Mouse (Mus musculus) left cerebral cortex, adult 11 months (tissue): ENCODE results near the gene Pcnx.

Source experiments
- DNase-seq: peaks from one replicate; pipeline ENCODE4 v3.0.0; 2022; ENCODE audit warnings: low spot score

The Pcnx gene

DNA sequence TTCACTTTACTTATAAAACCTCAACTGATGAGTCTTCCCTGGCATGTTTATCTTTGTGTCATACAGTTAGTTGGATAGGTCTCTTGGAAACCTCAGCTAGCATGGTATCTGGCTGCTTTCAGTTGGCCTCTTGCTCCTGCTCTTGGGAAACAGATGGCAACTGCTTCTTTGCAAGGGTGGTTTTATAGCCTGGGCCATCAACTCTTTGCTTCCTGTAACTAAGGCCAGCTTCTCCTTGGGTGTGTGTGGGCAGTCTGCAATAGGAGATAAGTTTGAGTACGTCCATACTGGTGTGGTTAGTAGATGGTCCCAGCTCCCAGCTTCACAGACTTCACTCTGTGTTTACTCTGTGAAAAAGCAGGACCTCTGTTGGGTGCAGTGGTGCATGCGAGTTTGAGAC, 46.0 kb downstream of the Pcnx start:
- no peak for DNase-seq

DNA sequence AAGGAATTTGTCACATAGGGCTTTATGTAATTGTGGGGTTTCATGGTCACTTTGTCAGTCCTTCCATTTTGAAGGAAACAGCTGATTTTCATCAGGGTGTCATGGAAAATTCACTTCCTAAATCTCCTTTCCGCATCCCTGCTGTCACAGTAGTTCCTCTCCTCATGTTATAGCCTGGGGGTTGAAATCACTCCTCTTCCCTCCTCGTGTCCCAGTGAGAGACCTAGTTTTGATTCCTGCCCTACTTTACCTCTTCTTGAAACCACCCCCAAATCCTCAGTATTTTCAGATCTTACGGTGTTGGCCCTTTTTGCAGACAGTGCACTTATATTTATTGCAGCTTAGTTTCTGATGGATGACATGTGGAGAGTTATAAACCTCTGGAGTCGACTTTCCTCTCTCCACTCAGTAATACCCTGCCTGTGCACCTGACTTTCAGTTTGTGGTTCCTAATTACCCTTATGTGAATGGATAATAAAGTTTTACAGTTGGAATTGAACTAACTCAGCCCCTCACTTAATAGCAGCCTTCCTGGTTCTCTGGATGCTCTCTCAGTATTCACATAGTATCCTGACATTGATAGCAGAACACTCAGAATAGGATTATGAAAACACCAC, 48.0 kb downstream of the Pcnx start:
- no peak for DNase-seq

DNA sequence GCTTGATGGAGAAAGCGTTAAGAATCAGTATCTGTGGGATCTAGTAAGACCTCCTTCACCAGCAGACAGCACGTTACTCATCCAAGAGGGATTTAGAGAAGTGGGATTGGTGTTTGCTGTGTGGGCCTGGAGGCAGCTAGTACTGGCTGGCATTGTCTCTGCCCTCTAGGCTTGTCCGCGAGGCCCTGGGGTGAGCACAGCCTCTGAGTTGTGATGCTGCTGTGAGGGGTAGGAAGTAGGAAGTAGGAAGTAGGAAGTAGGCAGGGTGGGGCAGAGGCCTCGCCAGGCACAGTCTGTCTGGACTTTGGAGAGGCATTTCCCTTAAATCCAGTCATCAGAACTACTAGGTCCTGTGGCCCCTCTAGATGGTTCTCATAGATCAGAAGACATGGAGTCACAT, 50.6 kb downstream of the Pcnx start:
- no peak for DNase-seq

DNA sequence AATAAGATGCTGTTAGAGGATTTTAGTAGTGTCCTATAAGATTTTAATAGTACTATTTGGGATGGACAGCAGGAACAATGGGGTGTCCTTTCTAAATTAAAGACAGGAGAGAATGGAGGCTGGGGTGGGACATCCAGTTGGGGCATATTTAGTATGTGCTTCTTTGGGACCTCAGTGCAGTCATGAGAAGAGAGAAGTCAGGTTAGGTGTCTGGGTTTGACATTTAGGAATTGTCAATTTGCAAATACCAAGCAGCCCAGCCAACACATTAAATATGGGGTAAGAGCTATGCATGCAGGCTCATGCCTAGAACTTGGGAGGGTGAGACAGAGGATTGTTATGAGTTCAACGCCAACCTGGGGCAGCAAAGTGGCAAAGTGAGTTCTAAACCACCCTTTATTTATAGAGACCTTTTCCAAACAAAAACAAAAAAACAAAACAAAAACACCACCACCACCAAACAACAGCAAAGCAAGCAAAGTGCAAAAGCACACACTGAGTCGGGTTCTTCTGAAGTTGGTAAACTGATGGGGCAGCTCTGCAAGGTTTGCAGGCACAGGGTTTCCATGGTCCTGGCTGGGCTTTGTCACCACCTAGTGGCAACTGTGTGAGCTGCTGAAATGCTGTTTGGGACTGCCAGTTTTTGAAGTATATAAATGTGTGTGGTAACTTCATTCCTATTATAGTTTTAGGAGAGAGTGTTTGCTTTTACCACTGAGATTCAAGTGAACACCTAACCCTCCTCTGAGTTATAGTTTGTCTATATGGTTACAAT, 55.5 kb downstream of the Pcnx start:
- DNase-seq, result peak; percentile 58

DNA sequence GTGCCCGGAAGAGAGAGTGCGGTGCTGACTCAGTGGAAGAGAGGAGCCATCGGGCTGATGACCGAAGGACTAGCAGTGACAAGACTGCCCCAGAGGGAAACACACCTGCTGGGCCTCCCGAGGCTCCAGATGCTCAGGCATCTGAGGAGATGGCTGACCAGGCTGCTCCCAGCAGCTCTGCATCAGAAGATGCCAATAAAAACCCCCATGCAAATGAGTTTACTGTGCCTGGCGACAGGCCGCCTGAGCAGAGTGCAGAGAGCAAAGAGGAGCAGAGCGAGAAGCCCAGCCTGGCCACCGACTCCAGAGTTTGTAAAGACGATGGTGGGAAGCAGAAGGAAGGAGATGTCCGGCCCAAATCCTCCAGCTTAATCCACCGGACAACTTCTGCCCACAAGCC, 58.5 kb downstream of the Pcnx start:
- DNase-seq, result no peak

DNA sequence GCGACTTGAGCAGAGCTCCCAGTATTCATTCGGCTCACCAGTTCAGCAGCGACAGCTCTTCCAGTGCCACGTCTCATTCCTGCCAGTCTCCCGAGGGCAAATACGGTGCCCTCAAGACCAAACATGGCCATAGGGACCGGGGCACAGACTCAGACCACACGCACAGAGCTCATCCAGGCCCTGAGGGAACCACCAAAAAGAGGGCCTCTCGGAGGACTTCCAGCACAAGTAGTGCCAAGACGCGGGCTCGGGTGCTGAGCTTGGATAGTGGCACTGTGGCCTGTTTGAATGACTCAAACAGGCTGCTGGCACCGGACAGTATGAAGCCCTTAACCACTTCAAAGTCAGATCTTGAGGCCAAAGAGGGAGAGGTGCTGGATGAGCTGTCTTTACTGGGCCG, 59.1 kb downstream of the Pcnx start:
- no peak for DNase-seq

DNA sequence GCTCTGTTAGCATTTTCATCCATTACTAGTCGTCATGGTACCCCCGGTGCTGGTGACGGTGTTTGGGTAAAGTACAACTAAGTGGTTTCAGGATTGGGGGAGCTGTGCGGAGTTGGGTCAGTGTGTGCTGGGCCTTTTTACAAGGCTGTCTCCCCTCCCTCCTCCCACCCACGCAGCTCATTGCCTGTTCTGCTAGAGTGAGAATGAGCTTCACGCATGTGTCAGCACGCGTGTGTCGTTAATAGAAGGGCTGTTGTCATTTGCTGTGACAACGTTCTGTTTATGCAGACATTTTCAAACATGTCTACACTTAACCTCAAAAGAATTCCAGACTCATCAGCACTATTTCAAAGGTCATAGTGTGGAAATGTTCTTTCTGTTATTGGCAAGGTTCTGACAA, 60.2 kb downstream of the Pcnx start:
- no peak for DNase-seq

DNA sequence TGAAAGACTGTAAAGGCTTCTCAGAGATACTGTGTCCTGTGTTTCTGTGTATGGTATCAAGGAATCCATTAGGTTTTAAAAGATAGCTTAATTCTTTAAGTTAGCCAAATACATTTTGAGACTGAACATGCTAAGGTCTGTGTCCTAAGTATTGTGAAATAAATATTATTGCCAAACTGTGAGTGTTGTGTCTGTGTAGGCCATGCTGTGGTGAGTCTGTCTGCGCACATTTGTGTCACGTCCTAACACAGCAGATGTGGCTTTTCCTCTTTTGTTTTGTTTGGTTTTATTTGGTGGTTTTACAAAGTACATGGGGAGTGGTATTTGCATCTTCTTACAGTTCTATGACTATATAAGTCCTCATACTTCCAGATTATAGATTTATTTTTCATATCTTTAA, 60.8 kb downstream of the Pcnx start:
- no peak for DNase-seq

DNA sequence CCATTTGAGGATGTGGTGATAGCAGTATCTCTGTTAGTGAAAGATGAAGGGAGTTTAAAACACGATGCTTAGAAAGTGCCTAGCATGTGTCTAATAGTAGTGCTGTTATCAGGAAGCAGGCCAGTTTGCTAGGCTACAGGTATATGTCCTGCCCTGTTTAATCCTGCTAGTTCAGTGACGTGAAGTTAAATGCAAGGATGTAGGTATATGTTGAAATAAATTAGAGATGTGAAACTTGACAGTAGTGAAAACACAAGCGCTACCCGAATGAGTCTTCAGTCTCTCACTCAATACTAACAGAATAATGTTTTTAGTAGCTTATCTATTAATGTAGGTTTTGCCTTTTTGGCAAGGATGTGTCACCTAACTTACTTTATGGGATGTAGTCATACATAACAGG, 62.0 kb downstream of the Pcnx start:
- no peak for DNase-seq

DNA sequence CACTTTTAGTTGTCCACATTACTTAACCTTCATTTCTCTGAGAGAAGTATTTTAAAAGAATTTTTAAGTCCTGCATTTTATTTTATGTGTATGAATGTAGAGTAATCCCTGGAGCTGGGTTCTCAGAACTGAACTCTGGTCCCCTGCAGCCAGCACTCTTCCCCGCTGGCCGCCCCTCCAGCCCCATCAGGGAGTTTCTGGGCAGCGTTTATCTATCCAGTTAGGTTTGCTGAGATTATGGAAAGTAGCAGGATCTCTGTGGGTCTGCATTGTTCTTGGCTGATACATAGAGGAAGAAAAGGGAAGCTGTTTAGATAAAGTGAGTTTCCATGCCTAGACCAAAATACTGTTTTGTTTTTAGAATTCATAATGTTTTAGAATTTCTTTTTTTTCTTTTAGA, 63.0 kb downstream of the Pcnx start:
- DNase-seq, result no peak

DNA sequence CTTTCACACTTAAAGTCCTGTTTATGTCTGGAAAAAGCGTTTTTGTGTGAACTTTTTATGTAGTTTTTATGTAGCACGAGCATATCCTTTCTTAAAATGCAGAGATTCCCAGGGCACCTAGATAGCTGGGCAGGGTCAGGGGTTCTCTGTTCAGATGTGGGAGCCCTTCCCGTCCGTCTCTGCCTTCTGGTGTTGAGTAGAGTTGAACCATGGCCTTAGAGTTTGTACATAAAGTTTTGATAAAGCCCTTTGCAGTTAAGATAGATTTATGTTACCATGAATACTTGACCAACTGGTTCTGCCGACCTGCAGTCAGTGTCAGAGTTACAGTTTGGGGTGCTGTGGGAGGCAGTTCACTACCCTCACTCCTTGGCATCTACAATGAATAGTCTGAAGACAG, 67.3 kb downstream of the Pcnx start:
- no peak for DNase-seq

DNA sequence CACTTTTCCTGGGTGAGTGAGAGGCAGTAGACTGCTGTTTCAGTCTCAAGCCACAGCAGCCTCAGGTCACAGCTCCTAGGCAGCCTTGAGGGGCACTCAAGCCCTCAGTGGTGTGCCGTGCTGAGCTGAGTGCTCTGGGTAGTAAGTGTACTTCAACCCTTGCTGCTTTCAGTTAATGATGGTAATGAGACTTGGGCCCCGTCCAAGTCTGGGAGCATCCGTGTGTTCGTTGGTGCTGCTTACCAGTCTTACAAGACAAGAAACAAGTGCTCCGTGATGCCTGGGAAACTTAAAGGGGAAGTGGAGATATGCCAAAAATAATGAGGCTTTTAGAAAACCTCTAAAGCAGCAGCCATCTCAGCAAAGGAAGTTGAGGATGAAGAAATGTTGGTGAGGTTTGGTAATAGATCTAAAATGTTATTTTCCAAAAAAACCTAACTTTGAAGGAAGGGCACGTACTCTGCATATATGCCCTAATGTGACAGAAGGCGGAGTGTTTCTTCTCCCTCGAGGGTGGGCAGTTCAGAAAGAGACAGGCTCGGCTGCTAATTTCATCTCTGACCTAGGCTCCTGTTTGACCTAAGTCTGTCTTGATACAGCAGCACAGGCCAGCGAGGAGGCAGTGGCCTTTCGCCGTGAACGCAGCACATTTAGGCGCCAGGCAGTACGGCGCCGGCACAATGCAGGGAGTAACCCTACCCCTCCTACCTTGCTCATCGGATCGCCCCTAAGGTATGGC, 68.0 kb downstream of the Pcnx start:
- no peak for DNase-seq

DNA sequence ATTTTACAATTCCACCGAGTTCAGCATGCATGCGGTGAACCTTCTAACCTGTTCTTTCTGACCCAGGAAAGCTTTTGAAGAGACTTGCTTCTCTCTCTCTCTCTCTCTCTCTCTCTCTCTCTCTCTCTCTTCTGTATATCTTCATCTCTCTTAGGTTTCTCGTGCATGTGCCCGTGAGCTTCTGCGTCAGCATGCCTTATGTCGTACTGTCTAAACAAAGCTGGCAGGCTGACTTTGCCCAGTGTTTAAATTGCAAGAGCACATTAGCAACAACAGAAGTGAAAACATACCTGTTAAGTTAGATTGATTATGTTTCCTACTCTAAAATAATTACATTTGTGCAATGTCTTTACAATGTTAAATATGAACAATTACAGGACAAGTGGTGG, 68.6 kb downstream of the Pcnx start:
- DNase-seq, result no peak

DNA sequence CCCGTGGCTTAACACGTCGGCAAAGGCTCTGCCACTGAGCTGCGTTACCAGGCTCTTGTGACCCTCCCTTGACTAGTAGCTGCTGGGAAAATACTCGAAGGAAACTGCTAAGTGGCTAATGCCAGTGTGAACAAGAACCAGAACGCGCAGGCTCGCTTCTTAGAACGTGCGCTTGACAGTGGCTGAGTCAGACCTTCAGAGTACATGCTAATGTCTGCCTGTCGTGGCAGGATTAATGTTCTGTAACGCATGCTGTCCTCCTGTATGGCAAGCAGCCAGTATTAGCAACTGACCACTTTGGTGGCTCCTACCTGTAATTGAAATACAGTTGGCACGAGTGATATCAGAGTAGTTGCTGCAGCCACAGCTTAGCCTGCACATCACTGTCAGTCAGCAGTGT, 72.2 kb downstream of the Pcnx start:
- no peak for DNase-seq

DNA sequence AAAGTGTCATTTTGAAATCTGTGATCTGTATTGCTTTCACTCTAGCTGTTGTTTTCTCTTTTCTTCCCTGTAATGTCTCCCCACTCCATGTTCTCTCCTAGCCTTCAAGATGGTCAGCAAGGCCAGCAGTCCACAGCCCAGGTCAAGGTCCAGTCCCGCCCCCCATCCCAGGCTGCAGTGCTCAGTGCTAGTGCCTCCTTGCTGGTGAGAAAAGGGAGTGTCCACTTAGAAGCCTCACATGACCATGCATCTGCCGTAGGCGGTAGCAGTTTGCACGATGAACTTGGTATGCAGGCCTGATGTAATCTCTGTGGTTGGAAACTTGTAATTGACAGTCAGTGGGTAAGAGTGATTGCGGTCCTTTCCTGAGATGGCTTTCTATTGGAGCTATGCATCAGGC, 73.6 kb downstream of the Pcnx start:
- no peak for DNase-seq

DNA sequence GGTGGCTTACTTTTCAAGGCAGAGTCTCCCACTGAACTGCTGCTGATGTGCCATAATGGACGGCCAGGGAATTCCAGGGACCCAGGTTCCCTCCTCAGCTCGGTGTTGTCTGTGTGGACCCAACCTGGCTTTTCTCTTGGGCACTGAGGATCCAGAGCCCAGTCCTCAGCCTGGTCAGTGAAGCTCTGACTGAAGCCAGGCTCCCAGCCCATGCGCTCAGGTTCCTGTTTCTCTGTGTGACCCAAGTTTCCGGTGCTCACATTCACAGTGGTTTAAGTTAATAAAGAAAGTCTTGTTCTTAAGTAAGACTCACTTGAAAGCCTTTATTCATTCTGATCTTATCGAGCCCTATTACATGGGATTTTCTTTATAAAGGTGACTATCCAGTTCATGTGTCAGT, 74.7 kb downstream of the Pcnx start:
- no peak for DNase-seq

DNA sequence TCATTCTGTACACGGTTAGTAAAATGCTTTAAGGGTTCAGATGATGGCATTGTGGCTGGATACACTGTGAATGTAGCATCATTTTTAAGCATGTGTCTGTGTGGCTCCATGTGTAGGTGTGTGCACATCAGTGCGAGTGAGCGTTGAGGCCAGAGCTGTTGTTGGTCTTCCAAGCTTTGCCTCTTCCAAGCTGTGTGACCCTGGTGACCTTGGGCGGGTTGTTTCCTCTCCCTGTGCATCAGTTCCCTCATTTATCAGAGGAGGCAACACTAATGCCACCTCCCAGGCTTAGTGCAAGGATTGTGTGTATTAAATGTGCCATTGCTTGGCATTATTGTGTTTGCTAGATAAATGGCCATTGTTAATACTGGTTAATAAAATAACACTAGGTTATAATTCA, 76.2 kb downstream of the Pcnx start:
- no peak for DNase-seq

DNA sequence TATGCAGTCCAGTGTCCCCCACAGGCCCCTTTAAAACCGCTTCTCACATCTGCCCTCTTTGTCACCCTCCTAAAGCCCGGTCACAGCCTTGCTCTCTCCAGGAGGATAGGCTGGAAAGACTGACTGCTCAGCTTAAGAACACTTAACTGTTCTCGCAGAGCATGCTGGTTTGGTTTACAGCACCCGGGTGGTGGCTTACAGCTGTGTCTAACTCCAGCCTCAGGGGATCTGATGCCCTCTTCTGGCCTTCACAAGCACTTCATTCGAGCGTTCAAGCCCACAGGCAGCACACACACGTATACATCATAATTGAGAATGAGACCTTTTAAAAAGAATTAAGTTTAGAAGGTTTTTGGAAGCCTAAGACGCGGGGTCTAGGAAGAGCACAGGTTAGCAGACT, 81.4 kb downstream of the Pcnx start:
- no peak for DNase-seq

DNA sequence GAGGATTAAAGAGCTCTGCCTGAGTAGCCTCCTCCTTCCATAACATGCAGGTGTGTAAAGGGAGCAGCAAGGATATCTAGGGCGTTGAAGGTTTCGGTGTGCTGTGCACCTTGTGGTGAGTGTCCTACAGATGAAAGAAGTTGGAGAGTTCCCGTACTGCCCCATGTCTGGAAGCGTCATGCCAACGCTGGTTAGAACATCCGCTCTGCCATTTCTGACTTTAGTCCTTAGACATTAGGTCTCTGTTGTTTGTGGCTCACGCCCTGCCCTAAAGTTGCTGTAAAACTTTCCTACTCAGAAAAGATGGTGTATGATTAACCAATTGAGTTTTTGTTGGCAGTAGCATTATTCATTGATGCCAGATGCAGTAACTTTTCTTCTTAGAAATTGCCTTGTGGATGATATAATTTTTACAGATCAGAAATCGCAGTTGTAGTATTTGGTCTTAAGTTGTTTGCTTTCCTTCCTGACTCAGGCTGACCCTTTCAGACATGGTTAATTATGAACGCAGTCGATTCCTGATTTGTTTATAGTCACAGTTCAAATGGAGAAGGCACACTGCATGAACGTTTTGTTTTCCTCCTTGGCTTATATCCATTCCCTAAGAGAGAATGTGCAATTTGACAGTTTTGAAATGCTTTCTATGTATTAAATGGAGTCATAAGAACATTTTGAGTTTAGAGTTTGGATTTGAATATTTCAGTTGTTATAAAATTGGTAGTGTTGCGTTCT, 83.7 kb downstream of the Pcnx start:
- no peak for DNase-seq

DNA sequence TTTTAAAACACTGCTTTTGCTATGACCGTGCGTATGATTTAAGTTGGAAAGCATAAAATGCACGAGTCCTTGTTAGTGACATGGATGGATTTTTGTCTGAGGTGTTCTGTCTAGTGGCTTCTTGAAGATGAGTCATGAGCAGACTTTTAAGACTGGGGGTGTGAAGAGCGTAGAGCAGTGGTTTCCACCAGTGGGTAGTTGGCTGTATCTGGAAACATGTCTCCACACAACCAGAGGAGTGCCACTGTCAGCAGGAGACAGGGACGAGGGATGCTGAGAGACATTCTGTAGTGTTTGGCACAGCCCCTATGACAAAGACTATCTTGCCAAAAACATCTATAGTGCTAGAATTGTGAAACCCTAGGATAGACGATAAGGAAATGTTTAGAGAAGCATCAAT, 89.2 kb downstream of the Pcnx start:
- DNase-seq, result no peak

DNA sequence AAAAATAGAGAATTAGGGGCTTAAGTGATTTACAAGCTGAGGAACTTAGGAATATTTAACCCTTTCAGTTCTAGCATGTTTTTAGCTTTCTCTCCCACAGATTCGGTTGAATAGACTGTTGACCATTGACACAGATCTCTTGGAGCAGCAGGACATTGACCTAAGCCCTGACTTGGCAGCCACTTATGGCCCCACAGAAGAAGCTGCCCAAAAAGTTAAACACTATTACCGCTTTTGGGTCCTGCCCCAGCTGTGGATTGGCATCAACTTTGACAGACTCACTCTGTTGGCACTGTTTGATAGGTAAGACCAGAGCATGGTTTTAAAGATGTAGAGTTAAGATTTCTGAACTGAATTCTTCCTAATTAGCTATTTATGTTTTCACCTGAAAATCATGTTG, 90.2 kb downstream of the Pcnx start:
- DNase-seq, result no peak

DNA sequence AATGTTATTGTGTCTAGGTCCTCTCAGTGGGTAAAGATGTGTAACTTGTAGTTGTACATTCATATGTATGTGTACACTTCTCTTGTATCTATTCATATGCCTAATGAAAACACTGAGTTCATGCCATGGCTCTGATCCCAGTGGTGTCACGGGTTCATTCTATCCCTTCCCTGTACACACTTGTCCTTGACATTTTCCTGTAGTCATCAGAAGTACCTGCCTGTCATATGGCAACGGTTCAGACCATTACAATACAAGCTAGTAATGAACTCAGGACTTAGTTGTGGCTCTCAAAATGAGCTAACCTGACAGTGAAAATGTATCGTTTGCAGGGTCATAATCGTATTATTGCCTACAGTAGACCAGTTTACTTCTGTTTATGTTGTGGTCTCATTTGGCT, 98.5 kb downstream of the Pcnx start:
- no peak for DNase-seq

DNA sequence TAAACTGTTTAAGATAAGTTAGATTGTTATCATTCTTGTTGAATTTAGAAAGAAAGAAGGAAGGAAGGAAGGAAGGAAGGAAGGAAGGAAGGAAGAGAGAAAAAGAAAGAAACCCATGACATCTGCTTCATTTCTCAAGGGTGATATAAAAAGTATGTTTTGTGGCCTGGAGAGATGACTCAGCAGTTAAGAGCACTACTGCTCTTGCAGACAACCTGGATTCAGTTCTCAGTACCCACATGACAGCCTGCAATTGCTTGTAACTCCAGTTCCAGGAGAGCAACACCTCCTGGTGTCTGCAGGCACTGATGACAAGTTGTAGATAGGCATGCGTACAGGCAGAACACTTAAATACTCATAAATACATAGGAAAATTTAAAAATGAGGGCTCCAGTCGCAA, 105.6 kb downstream of the Pcnx start:
- DNase-seq, result no peak
